Mouse (Mus musculus) kidney, adult 2 months (tissue): ENCODE results near the gene Zbed4. TPM values are rescaled to one million over a fixed set of nuclear protein-coding genes. Genes with fewer than 3 reads are reported as not detected.

Source experiments
- DNase-seq: peaks from one replicate; pipeline ENCODE4 v3.0.0; 2021
- H3K27ac ChIP-seq: fragments of 200-500 bp; 2 replicates; pipeline ENCODE4 v1.5.1; 2012; ENCODE audit warnings: low read depth, low read length, control low read depth, inconsistent platforms; ENCODE audit not compliant: insufficient read depth
- H3K27me3 ChIP-seq: fragments of 200-500 bp; replicated peaks from 2 replicates; pipeline ENCODE4 v1.6.1; 2012; ENCODE audit warnings: mild to moderate bottlenecking, moderate library complexity, low read length, inconsistent platforms; ENCODE audit not compliant: control insufficient read depth, insufficient read depth
- H3K36me3 ChIP-seq: fragments of 200-500 bp; 2 replicates; pipeline ENCODE4 v1.6.1; 2012; ENCODE audit warnings: mild to moderate bottlenecking, moderate library complexity, low read length, inconsistent platforms; ENCODE audit not compliant: control insufficient read depth, insufficient read depth
- H3K4me1 ChIP-seq: fragments of 200-500 bp; 2 replicates; pipeline ENCODE4 v1.6.1; 2011; ENCODE audit warnings: low read length; ENCODE audit not compliant: control insufficient read depth, insufficient read depth
- H3K4me3 ChIP-seq: fragments of 200-500 bp; 2 replicates; pipeline ENCODE4 v1.5.1; 2011; ENCODE audit warnings: mild to moderate bottlenecking, low read depth, low read length, control low read depth; ENCODE audit not compliant: insufficient read depth
- CTCF ChIP-seq: fragments of 200-500 bp; conservative IDR thresholded peaks from 2 replicates; pipeline ENCODE4 v1.5.1; 2011; ENCODE audit warnings: low read depth, mild to moderate bottlenecking, control low read depth, low read length, moderate library complexity, mixed read lengths; ENCODE audit not compliant: insufficient read depth, insufficient read length
- POLR2A ChIP-seq: fragments of 200-500 bp; IDR thresholded peaks from one replicate; pipeline ENCODE4 v1.6.1; 2011; ENCODE audit warnings: low read depth, low read length, control low read depth
- WGBS: fragments of 180-500 bp; shearing (Covaris S2); methylation state at CpG from one replicate; pipeline ENCODE4 v1.1.7; 2018; 5-methylcytosine and 5-hydroxymethylcytosine counted together
- polyA plus RNA-seq: library from polyadenylated mRNA; depleted of rRNA; stranded (reverse); fragments of >200 nt; gene quantifications from 2 replicates; pipeline ENCODE4 v1.2.3, GENCODE M21; 2012

Zbed4 gene
- polyA plus RNA-seq, 1 experiment: 5.6 TPM

DNA sequence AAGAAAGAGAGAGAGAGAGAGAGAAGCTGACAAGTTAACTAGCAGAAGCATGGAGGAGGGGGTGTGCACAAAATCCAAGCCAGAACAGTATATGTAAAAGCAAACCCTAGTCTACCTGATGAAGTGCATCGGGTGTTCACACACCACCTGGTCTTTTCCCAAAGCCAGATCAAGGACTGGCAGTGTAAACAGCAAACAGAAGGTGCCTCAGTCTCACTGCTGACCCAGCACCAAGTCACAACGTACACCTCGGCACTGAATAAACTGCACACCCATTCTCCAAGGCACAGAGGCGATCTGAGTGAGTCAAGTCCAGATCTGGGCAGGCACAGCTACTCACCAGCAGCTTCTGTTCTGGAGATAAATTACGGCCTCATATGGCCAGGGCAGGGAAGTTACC, 26.4 kb upstream of the Zbed4 start:
- no peak overlapping the region for H3K27ac ChIP-seq
- DNase-seq: no peak
- H3K4me1 ChIP-seq: no peaks in the 10 kb centered on the region; the same call in 1 of the 2 replicates
- H3K4me3 ChIP-seq: no peak overlapping the region
- H3K27me3 ChIP-seq: no peaks in the 10 kb centered on the region
- 57% methylated on average over 5 of the region's 5 CpGs for WGBS
- H3K36me3 ChIP-seq: peaks cover 4% of the 10 kb centered on the region; the same call in 1 of the 2 replicates
- no peak for TF ChIP-seq CTCF

DNA sequence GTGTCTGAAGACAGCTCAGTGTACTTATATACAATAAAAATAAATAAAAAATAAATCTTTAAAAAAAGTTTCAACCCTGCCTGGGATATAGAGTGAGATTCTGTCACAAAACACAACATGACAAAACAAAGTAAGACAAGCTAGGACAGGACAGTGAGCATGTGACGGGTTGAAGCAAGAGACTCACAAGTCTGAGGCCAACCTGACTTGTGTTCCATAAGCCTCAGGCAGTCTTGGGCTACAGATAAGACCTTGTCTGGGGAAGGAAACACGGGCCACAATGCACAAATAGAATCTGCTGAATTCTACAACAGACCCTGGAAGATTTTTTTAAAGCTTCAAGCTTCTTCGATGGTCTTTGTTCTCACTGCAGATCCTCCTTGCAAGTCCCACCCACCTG, 24.3 kb upstream of the Zbed4 start:
- TF ChIP-seq CTCF: no peak
- TF ChIP-seq POLR2A: no peak
- no peak for DNase-seq
- peaks cover 9% of the 10 kb centered on the region; the same call in 1 of the 2 replicates for H3K4me1 ChIP-seq
- no peak overlapping the region for H3K27ac ChIP-seq
- WGBS: 63% methylated on average over 3 of the region's 3 CpGs
- peaks cover 4% of the 10 kb centered on the region; the same call in 1 of the 2 replicates for H3K36me3 ChIP-seq
- no peaks in the 10 kb centered on the region for H3K27me3 ChIP-seq
- H3K4me3 ChIP-seq: no peak overlapping the region

DNA sequence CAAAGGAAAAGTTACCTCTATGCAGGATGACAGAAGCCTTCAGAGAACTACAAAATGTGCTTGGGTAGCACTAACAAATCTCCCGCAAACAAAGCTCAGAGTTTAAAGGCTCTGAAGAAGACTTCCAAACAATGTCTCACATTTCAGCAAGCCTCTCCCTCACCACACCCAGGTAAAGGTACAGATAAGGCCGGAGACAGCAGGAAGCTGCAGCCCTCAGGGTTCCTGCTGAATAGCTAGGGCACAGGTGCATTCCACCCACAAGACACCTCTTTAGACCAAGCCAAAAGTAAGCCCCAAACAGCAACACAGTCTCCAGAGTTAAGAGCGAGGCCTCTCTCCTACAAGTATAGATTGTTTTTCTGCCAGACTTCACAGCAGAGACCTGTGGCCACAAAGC, 20.7 kb upstream of the Zbed4 start:
- H3K27ac ChIP-seq: no peak overlapping the region
- H3K27me3 ChIP-seq: no peaks in the 10 kb centered on the region
- WGBS: 42% methylated on average over 3 of the region's 3 CpGs
- H3K4me3 ChIP-seq: no peak overlapping the region
- TF ChIP-seq POLR2A: no peak
- TF ChIP-seq CTCF: no peak
- H3K36me3 ChIP-seq: peaks cover 4% of the 10 kb centered on the region; the same call in 1 of the 2 replicates
- H3K4me1 ChIP-seq: peaks cover 13% of the 10 kb centered on the region; the same call in 1 of the 2 replicates
- DNase-seq: no peak

- Histone ChIP-seq H3K4me3 (peak overlapping the region; percentile 89), H3K27ac (0 out of 2 replicates have a peak overlapping the region, but pooled peaks have one; percentile 33), H3K36me3 (peaks cover 4% of the 10 kb centered on the region; the same call in 1 of the 2 replicates), H3K27me3 (no peaks in the 10 kb centered on the region), H3K4me1 (peaks cover 13% of the 10 kb centered on the region; the same call in 1 of the 2 replicates)
- WGBS: 3% methylated on average over 15 of the region's 15 CpGs
- TF ChIP-seq CTCF (no peak), POLR2A (no peak)
- no peak for DNase-seq
These were observed 18.9 kb upstream of the Zbed4 start for GRCm38 (mm10) chr15:88732405-88733020.

DNA sequence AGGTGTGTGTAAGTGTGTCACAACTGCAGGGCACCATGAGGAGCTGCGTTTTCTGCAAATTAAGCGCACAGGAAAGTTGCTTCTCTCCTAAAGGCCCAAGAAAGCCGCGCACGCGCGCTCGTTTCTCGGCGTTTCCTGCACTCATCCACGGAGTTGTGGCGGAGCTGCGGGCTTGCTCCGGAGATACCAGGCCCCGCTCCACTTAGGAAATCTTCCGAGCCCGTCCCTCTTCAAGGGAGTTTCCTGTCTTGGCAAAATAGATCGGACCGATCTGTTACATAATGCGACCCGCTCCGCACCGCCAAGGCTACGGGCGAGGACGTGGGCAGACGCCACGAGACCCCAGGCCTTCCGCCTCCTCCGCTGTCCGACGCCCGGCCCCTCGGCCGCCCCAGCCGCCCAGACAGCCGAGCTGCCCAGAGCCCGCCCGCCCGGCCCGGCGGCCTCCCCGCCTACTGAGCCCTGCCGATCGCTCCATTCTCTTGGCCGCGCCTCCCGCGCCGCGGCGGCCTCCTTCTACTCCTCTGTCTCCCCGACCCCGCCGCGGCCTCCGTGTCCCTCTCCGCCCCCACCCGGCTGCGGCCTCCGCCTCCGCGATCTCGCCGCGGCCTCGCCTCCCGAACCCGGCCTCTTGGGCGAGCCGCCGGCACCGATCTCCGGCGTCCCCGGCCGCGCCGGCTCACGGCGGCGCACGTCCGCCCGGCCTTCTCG, 18.3 kb upstream of the Zbed4 start:
- TF ChIP-seq POLR2A (peak; percentile 36), CTCF (no peak)
- Histone ChIP-seq H3K4me1 (peaks cover 13% of the 10 kb centered on the region; the same call in 1 of the 2 replicates), H3K36me3 (peaks cover 4% of the 10 kb centered on the region; the same call in 1 of the 2 replicates), H3K4me3 (peak overlapping the region; percentile 89), H3K27ac (peak overlapping the region; percentile 33), H3K27me3 (no peaks in the 10 kb centered on the region)
- WGBS: 1% methylated on average over 65 of the region's 86 CpGs
- DNase-seq: peak; percentile 78

- Histone ChIP-seq H3K36me3 (peaks cover 2% of the 10 kb centered on the region; the same call in 1 of the 2 replicates), H3K4me3 (peak within 1 kb of the TSS; percentile 89), H3K27me3 (no peaks in the 10 kb centered on the region), H3K27ac (peak within 1 kb of the TSS; percentile 42), H3K4me1 (peaks cover 13% of the 10 kb centered on the region; the same call in 1 of the 2 replicates)
- peak; percentile 86 for DNase-seq
- 15% methylated on average over 103 of the region's 103 CpGs for WGBS
- TF ChIP-seq POLR2A (peak; percentile 79), CTCF (no peak)
These were observed 17.5 kb upstream of the Zbed4 start, which contains the start of gene Brd1 for GRCm38 (mm10) chr15:88733834-88734571. TSS of gene Brd1 (minus strand) at chr15:88734233.

DNA sequence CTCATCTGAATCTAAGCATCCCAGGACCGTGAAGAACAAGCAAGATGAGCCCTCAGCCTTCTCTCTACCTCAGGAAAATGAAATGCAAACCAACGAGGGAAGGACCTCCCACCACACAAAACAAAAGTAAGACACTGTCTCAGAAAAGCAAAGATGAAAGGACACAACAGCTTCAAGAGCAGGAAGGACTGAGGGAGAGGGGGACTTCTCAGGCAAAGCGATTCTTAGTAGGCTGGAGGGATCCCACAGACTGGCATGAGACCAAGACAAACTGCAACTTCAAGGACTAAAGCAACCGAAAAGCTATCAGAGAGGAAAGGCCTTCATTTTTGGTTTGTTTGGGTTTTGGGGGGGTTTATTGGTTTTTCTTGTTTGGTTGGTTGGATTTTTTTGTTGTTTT, 15.3 kb upstream of the Zbed4 start:
- Histone ChIP-seq H3K36me3 (no peaks in the 10 kb centered on the region), H3K27ac (no peak overlapping the region), H3K4me1 (peaks cover 13% of the 10 kb centered on the region; the same call in 1 of the 2 replicates), H3K27me3 (no peaks in the 10 kb centered on the region), H3K4me3 (no peak overlapping the region)
- WGBS: 70% methylated on average over 4 of the region's 4 CpGs
- DNase-seq: no peak
- TF ChIP-seq POLR2A (no peak), CTCF (no peak)
